Mouse (Mus musculus) gastrocnemius, adult 8-10 months (tissue): ENCODE measurements around the gene Pus3. TPM values are rescaled to one million over a fixed set of nuclear protein-coding genes. Genes with fewer than 3 reads are reported as not detected.

Experiments
- total RNA-seq, 4 experiments: library from RNA; stranded (reverse); gene quantifications; 2 replicates each; pipeline ENCODE4 v1.2.4; 2022

Pus3 gene
- total RNA-seq, 4 experiments from 2014 or later, result 7.8 to 11.1 (median 9.2) TPM

Other genes starting within 250 kb of the Pus3 start
- gene Cdon, start 137.5 kb upstream of the Pus3 start, total RNA-seq, result 10 to 100 TPM; 12.1 to 14.2 (median 13.1) TPM
- gene Gm1113, start 40.3 kb upstream of the Pus3 start, total RNA-seq, result not detected
- not detected for gene Ddx25, start 67 bp upstream of the Pus3 start, total RNA-seq
- gene Pate2, start 11.7 kb downstream of the Pus3 start, total RNA-seq, result not detected
- 1 to 10 TPM in 1 of 4 experiments, under 1 TPM in 3; 0.48 to 1.0 (median 0.93) TPM for gene Hyls1, start 11.8 kb downstream of the Pus3 start, total RNA-seq
- not detected for gene Pate4, start 53.3 kb downstream of the Pus3 start, total RNA-seq
- not detected for gene Pate3, start 89.6 kb downstream of the Pus3 start, total RNA-seq
- not detected for gene Pate1, start 128.8 kb downstream of the Pus3 start, total RNA-seq
- gene Gm17677, start 182.5 kb downstream of the Pus3 start, total RNA-seq, result not detected
- gene Gm17727, start 219.5 kb downstream of the Pus3 start, total RNA-seq, result not detected
- not detected for gene Gm27235, start 231.5 kb downstream of the Pus3 start, total RNA-seq
- gene D730048I06Rik, start 231.5 kb downstream of the Pus3 start, total RNA-seq, result not detected